Mouse (Mus musculus): ENCODE measurements around the gene Coq8a. TPM values are rescaled to one million over a fixed set of nuclear protein-coding genes. Genes with fewer than 3 reads are reported as not detected.

Gene Coq8a
- polyA plus RNA-seq, 1 experiment from 2014 or later, result 2.7 TPM

GRCm38 (mm10) chr1:180194048-180194447 lies 5.4 kb downstream of the Coq8a start:
- no peak overlapping the region for H3K27ac ChIP-seq (ENCODE audit: low read length)
- H3K9me3 ChIP-seq (replicated peaks; ENCODE audit: control insufficient read depth, low read length, poor library complexity, severe bottlenecking), result no peaks in the 10 kb centered on the region
- H3K9ac ChIP-seq (ENCODE audit: low read depth, low read length), result no peak overlapping the region
- no peak overlapping the region for H3K4me2 ChIP-seq (ENCODE audit: low read length)
- H3K4me1 ChIP-seq (ENCODE audit: control insufficient read depth, insufficient read depth, low read length), result peaks cover 9% of the 10 kb centered on the region
- no peak for ATAC-seq
- H3K4me3 ChIP-seq (ENCODE audit: low read depth, low read length), result no peak overlapping the region
- peaks cover 11% of the 10 kb centered on the region; the same call in 1 of the 2 replicates for H3K27me3 ChIP-seq (ENCODE audit: control insufficient read depth, insufficient read depth, low read depth, low read length)
- 89% methylated on average over 9 of the region's 9 CpGs for WGBS
- H3K36me3 ChIP-seq (ENCODE audit: control insufficient read depth, insufficient read depth, low read length), result no peaks in the 10 kb centered on the region

DNA sequence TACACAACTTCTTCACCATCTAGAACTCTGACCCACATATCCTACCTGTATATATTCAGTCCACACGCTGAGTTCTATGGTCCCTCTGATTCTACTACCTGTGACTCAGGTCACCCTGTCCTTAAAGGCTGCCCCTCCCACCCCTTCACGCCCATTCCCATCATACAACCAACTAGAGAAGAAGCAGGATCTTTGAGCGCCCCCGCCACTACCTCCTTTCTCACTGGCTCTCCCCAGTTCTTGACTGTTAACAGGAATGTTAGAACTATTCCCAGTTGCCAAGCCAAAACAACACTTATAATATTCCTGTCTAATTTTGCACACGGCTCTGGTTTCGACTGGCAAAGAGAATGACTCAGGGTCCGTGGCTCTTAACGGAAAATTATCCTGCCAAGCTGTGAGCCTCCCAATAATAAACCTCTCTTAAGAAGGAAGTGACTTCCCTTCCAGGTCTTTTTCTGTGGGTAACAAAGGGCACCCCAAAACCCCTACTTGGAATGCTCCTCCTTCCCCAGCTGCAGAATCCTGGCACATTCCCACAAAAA lies 5.9 kb downstream of the Coq8a start:
- no peaks in the 10 kb centered on the region for H3K9me3 ChIP-seq (replicated peaks; ENCODE audit: control insufficient read depth, low read length, poor library complexity, severe bottlenecking)
- peaks cover 11% of the 10 kb centered on the region; the same call in 1 of the 2 replicates for H3K27me3 ChIP-seq (ENCODE audit: control insufficient read depth, insufficient read depth, low read depth, low read length)
- H3K9ac ChIP-seq (ENCODE audit: low read depth, low read length), result no peak overlapping the region
- H3K4me3 ChIP-seq (ENCODE audit: low read depth, low read length), result no peak overlapping the region
- H3K4me2 ChIP-seq (ENCODE audit: low read length), result no peak overlapping the region
- WGBS, result 86% methylated on average over 8 of the region's 8 CpGs
- no peaks in the 10 kb centered on the region for H3K36me3 ChIP-seq (ENCODE audit: control insufficient read depth, insufficient read depth, low read length)
- no peak for ATAC-seq
- H3K4me1 ChIP-seq (ENCODE audit: control insufficient read depth, insufficient read depth, low read length), result peaks cover 9% of the 10 kb centered on the region
- H3K27ac ChIP-seq (ENCODE audit: low read length), result no peak overlapping the region

DNA sequence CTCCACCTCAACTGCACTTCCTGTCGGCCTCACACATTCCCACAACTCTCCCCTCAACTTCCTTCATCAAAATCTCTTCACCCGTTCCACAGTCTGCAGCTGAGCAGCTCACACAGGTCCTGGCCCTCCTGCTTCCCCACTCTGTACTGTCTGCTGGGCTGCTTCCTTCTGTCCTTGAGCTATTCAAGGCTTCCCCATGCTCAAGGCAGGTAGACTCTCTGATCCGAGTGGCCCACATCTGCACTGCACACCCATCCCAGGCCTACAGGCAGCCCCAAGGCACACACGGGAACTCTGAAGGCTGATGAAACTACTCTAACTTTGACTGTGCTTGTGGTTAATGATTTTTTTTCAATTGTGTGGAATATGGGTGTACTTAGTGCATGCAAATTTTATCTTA lies 6.5 kb downstream of the Coq8a start:
- no peak overlapping the region for H3K4me3 ChIP-seq (ENCODE audit: low read depth, low read length)
- no peaks in the 10 kb centered on the region for H3K9me3 ChIP-seq (replicated peaks; ENCODE audit: control insufficient read depth, low read length, poor library complexity, severe bottlenecking)
- H3K4me1 ChIP-seq (ENCODE audit: control insufficient read depth, insufficient read depth, low read length), result peaks cover 9% of the 10 kb centered on the region
- 54% methylated on average over 4 of the region's 4 CpGs for WGBS
- no peak overlapping the region for H3K27ac ChIP-seq (ENCODE audit: low read length)
- H3K36me3 ChIP-seq (ENCODE audit: control insufficient read depth, insufficient read depth, low read length), result no peaks in the 10 kb centered on the region
- peaks cover 11% of the 10 kb centered on the region; the same call in 1 of the 2 replicates for H3K27me3 ChIP-seq (ENCODE audit: control insufficient read depth, insufficient read depth, low read depth, low read length)
- no peak for ATAC-seq
- H3K4me2 ChIP-seq (ENCODE audit: low read length), result no peak overlapping the region
- H3K9ac ChIP-seq (ENCODE audit: low read depth, low read length), result no peak overlapping the region

DNA sequence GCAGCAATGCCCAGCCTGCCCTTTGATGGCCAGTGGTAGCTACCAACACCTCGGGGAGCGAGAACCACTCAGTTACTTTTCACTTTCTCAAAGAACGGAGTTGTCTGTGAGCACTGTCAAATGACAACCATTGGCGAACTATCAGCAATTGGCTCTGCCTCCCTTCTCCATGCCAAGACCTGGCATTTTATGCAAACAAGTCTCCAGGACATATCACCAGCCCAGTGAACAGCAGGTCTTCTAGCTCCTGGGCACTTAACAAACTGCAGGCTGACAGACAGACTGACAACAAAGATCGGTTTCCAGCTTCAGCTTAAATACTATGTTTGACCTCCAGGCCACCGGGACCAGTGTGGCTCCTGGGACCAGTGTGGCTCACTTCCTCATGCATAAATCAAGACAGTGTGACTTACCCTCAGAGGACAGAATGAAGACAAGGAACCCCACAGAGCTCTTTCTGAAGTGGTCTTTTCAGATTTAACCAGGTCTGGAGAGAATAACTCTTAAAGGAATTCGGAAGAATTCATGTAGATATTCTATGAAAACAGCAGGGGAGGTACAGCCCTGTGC lies 7.7 kb downstream of the Coq8a start:
- Histone ChIP-seq H3K9ac (ENCODE audit: low read depth, low read length) (no peak overlapping the region), H3K27ac (ENCODE audit: low read length) (no peak overlapping the region), H3K27me3 (ENCODE audit: control insufficient read depth, insufficient read depth, low read depth, low read length) (peaks cover 11% of the 10 kb centered on the region; the same call in 1 of the 2 replicates), H3K9me3 (replicated peaks; ENCODE audit: control insufficient read depth, low read length, poor library complexity, severe bottlenecking) (no peaks in the 10 kb centered on the region), H3K4me3 (ENCODE audit: low read depth, low read length) (no peak overlapping the region), H3K36me3 (ENCODE audit: control insufficient read depth, insufficient read depth, low read length) (no peaks in the 10 kb centered on the region), H3K4me2 (ENCODE audit: low read length) (no peak overlapping the region), H3K4me1 (ENCODE audit: control insufficient read depth, insufficient read depth, low read length) (peaks cover 9% of the 10 kb centered on the region)
- ATAC-seq, result no peak
- 71% methylated on average over 7 of the region's 7 CpGs for WGBS

GRCm38 (mm10) chr1:180191112-180191511 lies 8.3 kb downstream of the Coq8a start:
- Histone ChIP-seq H3K9ac (ENCODE audit: low read depth, low read length) (no peak overlapping the region), H3K9me3 (replicated peaks; ENCODE audit: control insufficient read depth, low read length, poor library complexity, severe bottlenecking) (no peaks in the 10 kb centered on the region), H3K4me3 (ENCODE audit: low read depth, low read length) (no peak overlapping the region), H3K27me3 (ENCODE audit: control insufficient read depth, insufficient read depth, low read depth, low read length) (peaks cover 11% of the 10 kb centered on the region; the same call in 1 of the 2 replicates), H3K4me1 (ENCODE audit: control insufficient read depth, insufficient read depth, low read length) (peaks cover 7% of the 10 kb centered on the region), H3K4me2 (ENCODE audit: low read length) (no peak overlapping the region), H3K36me3 (ENCODE audit: control insufficient read depth, insufficient read depth, low read length) (no peaks in the 10 kb centered on the region), H3K27ac (ENCODE audit: low read length) (no peak overlapping the region)
- WGBS, result 82% methylated on average over 8 of the region's 8 CpGs
- ATAC-seq, result no peak

- Histone ChIP-seq H3K4me2 (ENCODE audit: low read length) (no peak overlapping the region), H3K9ac (ENCODE audit: low read depth, low read length) (no peak overlapping the region), H3K27ac (ENCODE audit: low read length) (no peak overlapping the region), H3K36me3 (ENCODE audit: control insufficient read depth, insufficient read depth, low read length) (no peaks in the 10 kb centered on the region), H3K4me1 (ENCODE audit: control insufficient read depth, insufficient read depth, low read length) (no peaks in the 10 kb centered on the region), H3K27me3 (ENCODE audit: control insufficient read depth, insufficient read depth, low read depth, low read length) (peaks cover 4% of the 10 kb centered on the region; the same call in 1 of the 2 replicates), H3K9me3 (replicated peaks; ENCODE audit: control insufficient read depth, low read length, poor library complexity, severe bottlenecking) (no peaks in the 10 kb centered on the region), H3K4me3 (ENCODE audit: low read depth, low read length) (no peak overlapping the region)
- ATAC-seq, result no peak
- WGBS, result 94% methylated on average over 4 of the region's 4 CpGs
These were observed 10.5 kb downstream of the Coq8a start for GRCm38 (mm10) chr1:180188951-180189350.

DNA sequence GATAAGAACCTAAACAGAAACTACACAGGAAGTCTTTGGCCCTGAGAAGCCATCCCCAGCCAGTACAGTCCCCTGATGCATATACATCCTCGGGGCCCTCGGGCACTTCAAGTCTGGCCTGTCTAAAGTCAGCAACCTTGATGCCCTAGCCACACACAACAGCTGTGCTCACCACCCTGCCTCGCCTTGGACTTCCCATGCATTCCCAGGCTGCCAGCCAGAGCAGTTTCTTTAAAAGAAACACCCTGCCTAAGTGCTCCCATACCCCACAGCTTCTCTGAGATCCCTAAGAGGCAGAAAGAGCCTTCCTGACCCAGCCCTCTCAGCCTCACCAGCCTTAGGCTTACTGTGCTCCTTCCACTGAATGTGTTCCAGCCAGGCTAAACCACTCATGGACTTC lies 13.0 kb downstream of the Coq8a start:
- H3K9ac ChIP-seq (ENCODE audit: low read depth, low read length), result no peak overlapping the region
- no peak overlapping the region for H3K4me3 ChIP-seq (ENCODE audit: low read depth, low read length)
- 87% methylated on average over 3 of the region's 3 CpGs for WGBS

GRCm38 (mm10) chr1:180185877-180186276 lies 13.5 kb downstream of the Coq8a start:
- no peak for ATAC-seq
- Histone ChIP-seq H3K9ac (ENCODE audit: low read depth, low read length) (no peak overlapping the region), H3K9me3 (replicated peaks; ENCODE audit: control insufficient read depth, low read length, poor library complexity, severe bottlenecking) (no peaks in the 10 kb centered on the region), H3K4me1 (ENCODE audit: control insufficient read depth, insufficient read depth, low read length) (no peaks in the 10 kb centered on the region), H3K27ac (ENCODE audit: low read length) (no peak overlapping the region), H3K4me3 (ENCODE audit: low read depth, low read length) (no peak overlapping the region), H3K27me3 (ENCODE audit: control insufficient read depth, insufficient read depth, low read depth, low read length) (no peaks in the 10 kb centered on the region), H3K36me3 (ENCODE audit: control insufficient read depth, insufficient read depth, low read length) (no peaks in the 10 kb centered on the region), H3K4me2 (ENCODE audit: low read length) (no peak overlapping the region)
- 67% methylated on average over 5 of the region's 5 CpGs for WGBS

More for the DNA sequence above, 13.0 kb downstream of the Coq8a start:
- H3K27ac ChIP-seq (ENCODE audit: low read length), result no peak overlapping the region
- ATAC-seq, result no peak
- H3K4me2 ChIP-seq (ENCODE audit: low read length), result no peak overlapping the region
- H3K4me1 ChIP-seq (ENCODE audit: control insufficient read depth, insufficient read depth, low read length), result no peaks in the 10 kb centered on the region
- H3K36me3 ChIP-seq (ENCODE audit: control insufficient read depth, insufficient read depth, low read length), result no peaks in the 10 kb centered on the region
- H3K9me3 ChIP-seq (replicated peaks; ENCODE audit: control insufficient read depth, low read length, poor library complexity, severe bottlenecking), result no peaks in the 10 kb centered on the region
- no peaks in the 10 kb centered on the region for H3K27me3 ChIP-seq (ENCODE audit: control insufficient read depth, insufficient read depth, low read depth, low read length)

- no peak overlapping the region for H3K4me2 ChIP-seq (ENCODE audit: low read length)
- no peaks in the 10 kb centered on the region for H3K9me3 ChIP-seq (replicated peaks; ENCODE audit: control insufficient read depth, low read length, poor library complexity, severe bottlenecking)
- H3K36me3 ChIP-seq (ENCODE audit: control insufficient read depth, insufficient read depth, low read length), result no peaks in the 10 kb centered on the region
- WGBS, result 54% methylated on average over 7 of the region's 7 CpGs
- H3K4me1 ChIP-seq (ENCODE audit: control insufficient read depth, insufficient read depth, low read length), result no peaks in the 10 kb centered on the region
- no peak overlapping the region for H3K9ac ChIP-seq (ENCODE audit: low read depth, low read length)
- no peak overlapping the region for H3K27ac ChIP-seq (ENCODE audit: low read length)
- H3K27me3 ChIP-seq (ENCODE audit: control insufficient read depth, insufficient read depth, low read depth, low read length), result no peaks in the 10 kb centered on the region
- ATAC-seq, result no peak
- no peak overlapping the region for H3K4me3 ChIP-seq (ENCODE audit: low read depth, low read length)
These were observed 14.6 kb downstream of the Coq8a start for GRCm38 (mm10) chr1:180184768-180185167.
